Comparison of ENCODE assay signal across 8 mouse cellular contexts in the genomic region with DNA sequence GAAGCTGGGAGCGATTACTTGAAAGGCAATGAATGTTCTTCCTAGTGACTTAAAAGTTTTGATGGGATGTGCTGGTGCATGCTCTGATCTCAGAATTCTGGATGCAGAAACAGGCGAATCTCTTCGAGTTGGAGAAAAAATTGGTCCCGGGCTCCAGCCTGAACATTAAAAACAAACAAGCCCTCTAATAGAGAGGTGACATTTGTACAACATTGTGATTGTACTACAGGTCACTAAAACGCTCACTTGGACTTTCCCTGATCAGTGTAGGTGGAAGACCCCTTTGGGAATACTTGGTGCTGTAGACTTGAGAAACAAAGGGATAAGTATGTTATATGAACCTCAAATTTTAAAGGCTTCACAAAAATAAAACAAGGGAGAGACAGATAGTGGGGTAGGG. TPM values are rescaled to one million over a fixed set of nuclear protein-coding genes. Genes with fewer than 3 reads are reported as not detected.
DNase-seq lines count a peak whose midpoint lies in the region; ATAC-seq and TF ChIP-seq lines count a peak whose summit lies in the region.

No protein-coding gene starts in this region.

- H3K4me3 ChIP-seq in lung, adult 2 months (replicated peaks; ENCODE audit: extremely low read depth, low read depth, low read length) = peak overlapping the region; percentile 10
- peak overlapping the region; percentile 83 for H3K4me3 ChIP-seq in embryonic facial prominence, embryonic 15.5 days (replicated peaks)
- H3K4me3 ChIP-seq in intestine, embryonic 16.5 days (ENCODE audit: low read length) = peak overlapping the region; percentile 87
- H3K4me3 ChIP-seq in neural tube, embryonic 12.5 days = peak overlapping the region; percentile 82

- no peaks in the 10 kb centered on the region for H3K9me3 ChIP-seq in embryonic facial prominence, embryonic 15.5 days (replicated peaks)
- no peaks in the 10 kb centered on the region for H3K9me3 ChIP-seq in intestine, embryonic 16.5 days (ENCODE audit: control insufficient read depth, low read length)
- H3K9me3 ChIP-seq in neural tube, embryonic 12.5 days = no peaks in the 10 kb centered on the region

- no peak for TF ChIP-seq POLR2A in lung, adult 2 months (IDR thresholded peaks at IDR 0.05; ENCODE audit: borderline replicate concordance, extremely low read depth, low read depth, low read length)

- peaks cover 11% of the 10 kb centered on the region for H3K36me3 ChIP-seq in embryonic facial prominence, embryonic 15.5 days
- H3K36me3 ChIP-seq in intestine, embryonic 16.5 days (ENCODE audit: control insufficient read depth, insufficient read depth, low read length) = peaks cover 2% of the 10 kb centered on the region
- peaks cover 12% of the 10 kb centered on the region for H3K36me3 ChIP-seq in neural tube, embryonic 12.5 days

- H3K9ac ChIP-seq in embryonic facial prominence, embryonic 15.5 days = peak overlapping the region; percentile 43
- peak overlapping the region; percentile 81 for H3K9ac ChIP-seq in intestine, embryonic 16.5 days (ENCODE audit: low read depth, low read length)
- peak overlapping the region; percentile 58 for H3K9ac ChIP-seq in neural tube, embryonic 12.5 days

- peak overlapping the region; percentile 69 for H3K4me2 ChIP-seq in embryonic facial prominence, embryonic 15.5 days (replicated peaks)
- peak overlapping the region; percentile 69 for H3K4me2 ChIP-seq in intestine, embryonic 16.5 days (ENCODE audit: low read depth, low read length)
- peak overlapping the region; percentile 72 for H3K4me2 ChIP-seq in neural tube, embryonic 12.5 days (replicated peaks)

- H3K27me3 ChIP-seq in embryonic facial prominence, embryonic 15.5 days = no peaks in the 10 kb centered on the region
- no peaks in the 10 kb centered on the region for H3K27me3 ChIP-seq in intestine, embryonic 16.5 days (replicated peaks; ENCODE audit: control insufficient read depth, insufficient read depth, low read length)
- no peaks in the 10 kb centered on the region for H3K27me3 ChIP-seq in neural tube, embryonic 12.5 days (replicated peaks)

- 0 out of 2 replicates have a peak, but pooled peaks cover 2% of the 10 kb centered on the region for H3K4me1 ChIP-seq in lung, adult 2 months (ENCODE audit: control insufficient read depth, insufficient read depth, low read length)
- peaks cover 21% of the 10 kb centered on the region for H3K4me1 ChIP-seq in embryonic facial prominence, embryonic 15.5 days
- peaks cover 18% of the 10 kb centered on the region for H3K4me1 ChIP-seq in intestine, embryonic 16.5 days (ENCODE audit: control insufficient read depth, insufficient read depth, low read length)
- H3K4me1 ChIP-seq in neural tube, embryonic 12.5 days = peaks cover 15% of the 10 kb centered on the region

- intact Hi-C loops in left cerebral cortex, postnatal 10 days (cut with DNase I) = loop anchor here (5.0 to 10.0 kb wide), 2 partner anchors 79 to 182 kb away; no protein-coding TSS in a partner anchor

- DNase-seq in lung, adult 2 months = no peak
- no peak for DNase-seq in lung, postnatal 36 days
- no peak for DNase-seq in cerebellum, postnatal 10 days
- no peak for DNase-seq in layer of hippocampus, adult 8-10 months (ENCODE audit: low spot score in 2 of 2)
- DNase-seq in left cerebral cortex, postnatal 10 days (ENCODE audit: extremely low spot score in 1 of 2, low spot score in 2 of 2) = no peak

- no peak for TF ChIP-seq CTCF in lung, adult 2 months (IDR thresholded peaks at IDR 0.05; ENCODE audit: insufficient read depth, low read length)

- 20% methylated on average over 5 of the region's 5 CpGs for WGBS in lung, adult 2 months
- 32% methylated on average over 5 of the region's 5 CpGs for WGBS in embryonic facial prominence, embryonic 15.5 days
- WGBS in intestine, embryonic 16.5 days = 31% methylated on average over 5 of the region's 5 CpGs
- 31% methylated on average over 5 of the region's 5 CpGs for WGBS in neural tube, embryonic 12.5 days

- H3K27ac ChIP-seq in embryonic facial prominence, embryonic 15.5 days (replicated peaks) = peak overlapping the region; percentile 98
- H3K27ac ChIP-seq in intestine, embryonic 16.5 days (ENCODE audit: low read length) = peak overlapping the region; percentile 98
- H3K27ac ChIP-seq in neural tube, embryonic 12.5 days = no peak overlapping the region

- ATAC-seq in embryonic facial prominence, embryonic 15.5 days (ENCODE audit: insufficient number of reproducible peaks, low FRiP score, low TSS enrichment, low read depth) = no peak
- no peak for ATAC-seq in intestine, embryonic 16.5 days
- no peak for ATAC-seq in neural tube, embryonic 12.5 days (ENCODE audit: low FRiP score, low read depth)

RNA-seq across cellular contexts. Expression of a gene that starts 1.8 kb away (rescaled TPM):
- polyA plus RNA-seq in lung, adult 2 months (2012; rRNA removed) = 19.2 and 20.8 TPM in 2 replicates
- 22.1 and 28.7 TPM in 2 replicates for polyA plus RNA-seq in embryonic facial prominence, embryonic 15.5 days (2015; fragmentation: Nextera tagmentation; extraction: Ambion mirVana)
- polyA plus RNA-seq in intestine, embryonic 16.5 days (2015; fragmentation: Nextera tagmentation; extraction: Ambion mirVana) = 13.9 and 16.3 TPM in 2 replicates
- 27.5 and 29.0 TPM in 2 replicates for polyA plus RNA-seq in neural tube, embryonic 12.5 days (2016; fragmentation: Nextera tagmentation; extraction: Ambion mirVana)
- total RNA-seq in layer of hippocampus, adult 8-10 months (2022) = 10 to 100 TPM; 14.4 to 19.3 (median 16.2) TPM
- total RNA-seq in left cerebral cortex, postnatal 10 days (2021) = 10 to 100 TPM; 19.5 to 22.2 TPM

RNA-seq across cellular contexts. Expression of a gene that starts 18.9 kb away (rescaled TPM):
- polyA plus RNA-seq in lung, adult 2 months (2012; rRNA removed) = 85.7 and 86.6 TPM in 2 replicates
- 90.0 and 100.0 TPM in 2 replicates for polyA plus RNA-seq in embryonic facial prominence, embryonic 15.5 days (2015; fragmentation: Nextera tagmentation; extraction: Ambion mirVana)
- 76.5 and 81.0 TPM in 2 replicates for polyA plus RNA-seq in intestine, embryonic 16.5 days (2015; fragmentation: Nextera tagmentation; extraction: Ambion mirVana)
- polyA plus RNA-seq in neural tube, embryonic 12.5 days (2016; fragmentation: Nextera tagmentation; extraction: Ambion mirVana) = 60.2 and 61.4 TPM in 2 replicates
- total RNA-seq in layer of hippocampus, adult 8-10 months (2022) = 10 to 100 TPM; 54.0 to 81.0 (median 67.7) TPM
- total RNA-seq in left cerebral cortex, postnatal 10 days (2021) = 10 to 100 TPM; 61.3 to 66.5 TPM

RNA-seq across cellular contexts. Expression of a gene that starts 20.9 kb away (rescaled TPM):
- 218 and 230 TPM in 2 replicates for polyA plus RNA-seq in lung, adult 2 months (2012; rRNA removed)
- polyA plus RNA-seq in embryonic facial prominence, embryonic 15.5 days (2015; fragmentation: Nextera tagmentation; extraction: Ambion mirVana) = 482 and 502 TPM in 2 replicates
- 459 and 477 TPM in 2 replicates for polyA plus RNA-seq in intestine, embryonic 16.5 days (2015; fragmentation: Nextera tagmentation; extraction: Ambion mirVana)
- 294 and 304 TPM in 2 replicates for polyA plus RNA-seq in neural tube, embryonic 12.5 days (2016; fragmentation: Nextera tagmentation; extraction: Ambion mirVana)
- 100 to 1,000 TPM in 1 of 4 experiments, 10 to 100 TPM in 3; 78.4 to 104 (median 90.6) TPM for total RNA-seq in layer of hippocampus, adult 8-10 months (2022)
- 100 to 1,000 TPM in 1 of 2 experiments, 10 to 100 TPM in 1; 98.0 to 102 TPM for total RNA-seq in left cerebral cortex, postnatal 10 days (2021)

RNA-seq across cellular contexts. Expression of a gene that starts 26.5 kb away (rescaled TPM):
- 89.9 and 107 TPM in 2 replicates for polyA plus RNA-seq in lung, adult 2 months (2012; rRNA removed)
- polyA plus RNA-seq in embryonic facial prominence, embryonic 15.5 days (2015; fragmentation: Nextera tagmentation; extraction: Ambion mirVana) = 244 and 254 TPM in 2 replicates
- 173 and 177 TPM in 2 replicates for polyA plus RNA-seq in intestine, embryonic 16.5 days (2015; fragmentation: Nextera tagmentation; extraction: Ambion mirVana)
- polyA plus RNA-seq in neural tube, embryonic 12.5 days (2016; fragmentation: Nextera tagmentation; extraction: Ambion mirVana) = 63.7 and 75.3 TPM in 2 replicates
- 1 to 10 TPM; 2.1 to 3.1 (median 2.6) TPM for total RNA-seq in layer of hippocampus, adult 8-10 months (2022)
- total RNA-seq in left cerebral cortex, postnatal 10 days (2021) = 1 to 10 TPM; 5.1 to 5.5 TPM

RNA-seq across cellular contexts. Expression of a gene that starts 34.5 kb away (rescaled TPM):
- 39.0 and 46.6 TPM in 2 replicates for polyA plus RNA-seq in lung, adult 2 months (2012; rRNA removed)
- polyA plus RNA-seq in embryonic facial prominence, embryonic 15.5 days (2015; fragmentation: Nextera tagmentation; extraction: Ambion mirVana) = 23.8 and 25.6 TPM in 2 replicates
- polyA plus RNA-seq in intestine, embryonic 16.5 days (2015; fragmentation: Nextera tagmentation; extraction: Ambion mirVana) = 26.9 and 32.5 TPM in 2 replicates
- polyA plus RNA-seq in neural tube, embryonic 12.5 days (2016; fragmentation: Nextera tagmentation; extraction: Ambion mirVana) = 6.7 and 8.6 TPM in 2 replicates
- total RNA-seq in layer of hippocampus, adult 8-10 months (2022) = 10 to 100 TPM; 13.2 to 23.8 (median 16.8) TPM
- total RNA-seq in left cerebral cortex, postnatal 10 days (2021) = 1 to 10 TPM; 7.3 to 8.0 TPM

Comparison
In these comparisons a context has a peak if more than half of its experiments do, and no peak if none do; other contexts are left out.
1. H3K4me3 ChIP-seq: peak in every context shown above with its lines; median percentile 87 in intestine, embryonic 16.5 days; 83 in embryonic facial prominence, embryonic 15.5 days; 82 in neural tube, embryonic 12.5 days; 10 in lung, adult 2 months.